Mouse (Mus musculus) limb, embryonic 13.5 days (tissue): Measurements from ENCODE around the gene Lin52. TPM values are rescaled to one million over a fixed set of nuclear protein-coding genes. Genes with fewer than 3 reads are reported as not detected.

Experiments
- ATAC-seq: fragments of 200-750 bp; cut with Nextera tagmentation; 2 replicates; pipeline ENCODE4 v1.8.0; 2017; ENCODE audit warnings: low read depth, moderate number of reproducible peaks, moderate TSS enrichment; ENCODE audit not compliant: low FRiP score
- H3K27ac ChIP-seq: fragments of 300-500 bp; sonication (generic); 2 replicates; pipeline ENCODE4 v1.5.1; 2015; ENCODE audit warnings: inconsistent platforms, mild to moderate bottlenecking, moderate library complexity
- H3K27me3 ChIP-seq: fragments of 300-500 bp; sonication (generic); 2 replicates; pipeline ENCODE4 v1.6.1; 2015; ENCODE audit warnings: mild to moderate bottlenecking, inconsistent platforms
- H3K36me3 ChIP-seq: fragments of 300-500 bp; sonication (generic); 2 replicates; pipeline ENCODE4 v1.6.1; 2015; ENCODE audit warnings: inconsistent platforms, mild to moderate bottlenecking, moderate library complexity
- H3K4me1 ChIP-seq: fragments of 300-500 bp; sonication (generic); 2 replicates; pipeline ENCODE4 v1.6.1; 2015; ENCODE audit warnings: inconsistent platforms
- H3K4me2 ChIP-seq: fragments of 300-500 bp; sonication (generic); replicated peaks from 2 replicates; pipeline ENCODE4 v1.6.1; 2015; ENCODE audit warnings: inconsistent platforms, mild to moderate bottlenecking, moderate library complexity
- H3K4me3 ChIP-seq: fragments of 300-500 bp; sonication (generic); 2 replicates; pipeline ENCODE4 v1.5.1; 2015; ENCODE audit warnings: moderate library complexity, mild to moderate bottlenecking, inconsistent platforms
- H3K9ac ChIP-seq: fragments of 300-500 bp; sonication (generic); 2 replicates; pipeline ENCODE4 v1.6.1; 2015; ENCODE audit warnings: mild to moderate bottlenecking, inconsistent platforms
- H3K9me3 ChIP-seq: fragments of 300-500 bp; sonication (generic); 2 replicates; pipeline ENCODE4 v1.6.1; 2016; ENCODE audit warnings: inconsistent platforms
- whole genome bisulfite sequencing: fragments of 180-500 bp; shearing (Covaris S2); methylation state at CpG from one replicate; pipeline ENCODE4 v1.1.7; 2015; 5-methylcytosine and 5-hydroxymethylcytosine counted together
- polyA plus RNA-seq: library from polyadenylated mRNA; unstranded; fragments of >200 nt; fragmentation: Nextera tagmentation; extraction: Ambion mirVana; gene quantifications from 2 replicates; pipeline ENCODE4 v1.2.1, GENCODE M21; 2015

The Lin52 gene
- polyA plus RNA-seq, 1 experiment from 2014 or later, result 26.8 TPM

- Histone ChIP-seq H3K36me3 (peaks cover 9% of the 10 kb centered on the region; the same call in 1 of the 2 replicates), H3K27me3 (no peaks in the 10 kb centered on the region), H3K4me2 (no peak overlapping the region), H3K27ac (no peak overlapping the region), H3K9me3 (no peaks in the 10 kb centered on the region), H3K4me1 (no peaks in the 10 kb centered on the region), H3K9ac (no peak overlapping the region), H3K4me3 (no peak overlapping the region)
- 53% methylated on average over 2 of the region's 2 CpGs for WGBS
- no peak for ATAC-seq
Measured at GRCm38 (mm10) chr12:84438697-84439096, 12.5 kb upstream of the Lin52 start.

GRCm38 (mm10) chr12:84442526-84442925 is 8.7 kb upstream of the Lin52 start:
- Histone ChIP-seq H3K4me1 (no peaks in the 10 kb centered on the region), H3K27me3 (no peaks in the 10 kb centered on the region), H3K4me2 (no peak overlapping the region), H3K9me3 (no peaks in the 10 kb centered on the region), H3K4me3 (no peak overlapping the region), H3K9ac (no peak overlapping the region), H3K36me3 (peaks cover 8% of the 10 kb centered on the region; the same call in 1 of the 2 replicates), H3K27ac (no peak overlapping the region)
- ATAC-seq, result no peak
- 69% methylated on average over 4 of the region's 4 CpGs for WGBS

- no peak for ATAC-seq
- 76% methylated on average over 1 of the region's 1 CpGs for WGBS
Measured at GRCm38 (mm10) chr12:84447386-84447785, 3.8 kb upstream of the Lin52 start.

GRCm38 (mm10) chr12:84448181-84448580 is 3.0 kb upstream of the Lin52 start:
- H3K4me3 ChIP-seq, result no peak overlapping the region
- H3K9ac ChIP-seq, result no peak overlapping the region
- no peaks in the 10 kb centered on the region for H3K36me3 ChIP-seq
- 86% methylated on average over 6 of the region's 6 CpGs for WGBS
- H3K9me3 ChIP-seq, result no peaks in the 10 kb centered on the region
- no peak overlapping the region for H3K27ac ChIP-seq
- no peak overlapping the region for H3K4me2 ChIP-seq
- H3K27me3 ChIP-seq, result no peaks in the 10 kb centered on the region
- peaks cover 20% of the 10 kb centered on the region for H3K4me1 ChIP-seq
- ATAC-seq, result no peak

More at GRCm38 (mm10) chr12:84447386-84447785, 3.8 kb upstream of the Lin52 start:
- H3K36me3 ChIP-seq, result no peaks in the 10 kb centered on the region
- H3K4me3 ChIP-seq, result no peak overlapping the region
- H3K4me2 ChIP-seq, result no peak overlapping the region
- no peak overlapping the region for H3K27ac ChIP-seq
- peaks cover 14% of the 10 kb centered on the region for H3K4me1 ChIP-seq
- H3K9me3 ChIP-seq, result no peaks in the 10 kb centered on the region
- H3K9ac ChIP-seq, result no peak overlapping the region
- H3K27me3 ChIP-seq, result no peaks in the 10 kb centered on the region

GRCm38 (mm10) chr12:84449887-84450286 is 1.3 kb upstream of the Lin52 start:
- H3K27me3 ChIP-seq, result no peaks in the 10 kb centered on the region
- ATAC-seq, result no peak

GRCm38 (mm10) chr12:84450351-84450717 is 888 bp upstream of the Lin52 start:
- H3K4me1 ChIP-seq, result peaks cover 20% of the 10 kb centered on the region
- H3K36me3 ChIP-seq, result no peaks in the 10 kb centered on the region
- H3K4me2 ChIP-seq, result peak overlapping the region; percentile 88
- H3K27ac ChIP-seq, result peak overlapping the region; percentile 48
- ATAC-seq, result no peak
- WGBS, result 0% methylated on average over 6 of the region's 6 CpGs
- no peaks in the 10 kb centered on the region for H3K9me3 ChIP-seq
- peak overlapping the region; percentile 79 for H3K4me3 ChIP-seq
- no peaks in the 10 kb centered on the region for H3K27me3 ChIP-seq
- peak overlapping the region; percentile 73 for H3K9ac ChIP-seq

More at GRCm38 (mm10) chr12:84449887-84450286, 1.3 kb upstream of the Lin52 start:
- Histone ChIP-seq H3K4me3 (peak overlapping the region; percentile 79), H3K27ac (peak overlapping the region; percentile 48; the same call in 1 of the 2 replicates), H3K9ac (peak overlapping the region; percentile 73), H3K4me2 (peak overlapping the region; percentile 88), H3K36me3 (no peaks in the 10 kb centered on the region), H3K4me1 (peaks cover 20% of the 10 kb centered on the region), H3K9me3 (no peaks in the 10 kb centered on the region)
- 50% methylated on average over 10 of the region's 10 CpGs for WGBS

- under 1% methylated on average over 11 of the region's 11 CpGs for WGBS
- no peak overlapping the region for H3K27ac ChIP-seq
Measured at GRCm38 (mm10) chr12:84451801-84452200, 579 bp downstream of the Lin52 start.

GRCm38 (mm10) chr12:84456911-84457310 is 5.7 kb downstream of the Lin52 start:
- Histone ChIP-seq H3K4me1 (peaks cover 11% of the 10 kb centered on the region), H3K36me3 (peaks cover 34% of the 10 kb centered on the region), H3K4me3 (no peak overlapping the region), H3K9ac (no peak overlapping the region), H3K9me3 (no peaks in the 10 kb centered on the region), H3K27me3 (no peaks in the 10 kb centered on the region), H3K4me2 (no peak overlapping the region), H3K27ac (no peak overlapping the region)
- no peak for ATAC-seq
- 95% methylated on average over 3 of the region's 3 CpGs for WGBS

More at GRCm38 (mm10) chr12:84451801-84452200, 579 bp downstream of the Lin52 start:
- Histone ChIP-seq H3K9me3 (no peaks in the 10 kb centered on the region), H3K27me3 (no peaks in the 10 kb centered on the region), H3K9ac (peak overlapping the region; percentile 75), H3K36me3 (peaks cover 1% of the 10 kb centered on the region), H3K4me1 (peaks cover 20% of the 10 kb centered on the region), H3K4me3 (peak overlapping the region; percentile 79), H3K4me2 (peak overlapping the region; percentile 82)
- ATAC-seq, result no peak

GRCm38 (mm10) chr12:84459845-84460244 is 8.6 kb downstream of the Lin52 start:
- Histone ChIP-seq H3K9ac (no peak overlapping the region), H3K9me3 (no peaks in the 10 kb centered on the region), H3K4me1 (no peaks in the 10 kb centered on the region), H3K4me3 (no peak overlapping the region), H3K36me3 (peaks cover 54% of the 10 kb centered on the region), H3K27ac (no peak overlapping the region), H3K4me2 (no peak overlapping the region), H3K27me3 (no peaks in the 10 kb centered on the region)
- no peak for ATAC-seq
- 59% methylated on average over 1 of the region's 1 CpGs for WGBS

GRCm38 (mm10) chr12:84461416-84461815 is 10.2 kb downstream of the Lin52 start:
- Histone ChIP-seq H3K4me3 (no peak overlapping the region), H3K27ac (no peak overlapping the region), H3K9me3 (no peaks in the 10 kb centered on the region), H3K27me3 (no peaks in the 10 kb centered on the region), H3K36me3 (peaks cover 55% of the 10 kb centered on the region), H3K9ac (no peak overlapping the region), H3K4me1 (no peaks in the 10 kb centered on the region), H3K4me2 (no peak overlapping the region)
- 90% methylated on average over 5 of the region's 5 CpGs for WGBS
- no peak for ATAC-seq

GRCm38 (mm10) chr12:84462856-84463255 is 11.6 kb downstream of the Lin52 start:
- Histone ChIP-seq H3K4me3 (no peak overlapping the region), H3K27ac (no peak overlapping the region), H3K27me3 (no peaks in the 10 kb centered on the region), H3K9ac (no peak overlapping the region), H3K36me3 (peaks cover 44% of the 10 kb centered on the region), H3K4me1 (no peaks in the 10 kb centered on the region), H3K9me3 (no peaks in the 10 kb centered on the region), H3K4me2 (no peak overlapping the region)
- no peak for ATAC-seq
- WGBS, result 86% methylated on average over 3 of the region's 3 CpGs

- no peak overlapping the region for H3K27ac ChIP-seq
Measured at GRCm38 (mm10) chr12:84468701-84469100, 17.5 kb downstream of the Lin52 start.

GRCm38 (mm10) chr12:84478937-84479336 is 27.7 kb downstream of the Lin52 start:
- no peaks in the 10 kb centered on the region for H3K9me3 ChIP-seq
- H3K4me2 ChIP-seq, result no peak overlapping the region
- no peaks in the 10 kb centered on the region for H3K4me1 ChIP-seq
- no peak for ATAC-seq
- H3K4me3 ChIP-seq, result no peak overlapping the region
- peaks cover 23% of the 10 kb centered on the region for H3K36me3 ChIP-seq
- H3K27ac ChIP-seq, result no peak overlapping the region
- H3K27me3 ChIP-seq, result no peaks in the 10 kb centered on the region
- WGBS, result 88% methylated on average over 7 of the region's 7 CpGs
- no peak overlapping the region for H3K9ac ChIP-seq

More at GRCm38 (mm10) chr12:84468701-84469100, 17.5 kb downstream of the Lin52 start:
- Histone ChIP-seq H3K9ac (no peak overlapping the region), H3K27me3 (no peaks in the 10 kb centered on the region), H3K9me3 (no peaks in the 10 kb centered on the region), H3K4me3 (no peak overlapping the region), H3K4me1 (no peaks in the 10 kb centered on the region), H3K4me2 (no peak overlapping the region), H3K36me3 (peaks cover 11% of the 10 kb centered on the region)
- 4% methylated on average over 1 of the region's 1 CpGs for WGBS
- no peak for ATAC-seq
